Mouse (Mus musculus) heart, postnatal 0 days (tissue): ENCODE results near the gene Lyrm7. TPM values are rescaled to one million over a fixed set of nuclear protein-coding genes. Genes with fewer than 3 reads are reported as not detected.

ENCODE experiments used
- ATAC-seq: fragments of 200-750 bp; cut with Nextera tagmentation; 2 replicates; pipeline ENCODE4 v1.8.0; 2017; ENCODE audit warnings: low read depth, moderate number of reproducible peaks, moderate library complexity; ENCODE audit not compliant: insufficient read depth
- DNase-seq: peaks from one replicate; pipeline ENCODE4 v3.0.0-alpha.2; 2016; ENCODE audit warnings: low spot score
- H3K27ac ChIP-seq: fragments of 300-500 bp; sonication (generic); 2 replicates; pipeline ENCODE4 v1.5.1; 2014; ENCODE audit warnings: low read depth, mild to moderate bottlenecking
- H3K27me3 ChIP-seq: fragments of 300-500 bp; sonication (generic); 2 replicates; pipeline ENCODE4 v1.6.1; 2014; ENCODE audit warnings: low read length, mixed read lengths; ENCODE audit not compliant: control insufficient read depth, insufficient read depth
- H3K36me3 ChIP-seq: fragments of 300-500 bp; sonication (generic); replicated peaks from 2 replicates; pipeline ENCODE4 v1.6.1; 2014; ENCODE audit warnings: low read length, mixed read lengths; ENCODE audit not compliant: control insufficient read depth, insufficient read depth
- H3K4me1 ChIP-seq: fragments of 300-500 bp; sonication (generic); 2 replicates; pipeline ENCODE4 v1.6.1; 2014; ENCODE audit warnings: antibody characterized with exemption; ENCODE audit not compliant: control insufficient read depth, insufficient read depth
- H3K4me2 ChIP-seq: fragments of 300-500 bp; sonication (generic); 2 replicates; pipeline ENCODE4 v1.6.1; 2014; ENCODE audit warnings: low read depth, mild to moderate bottlenecking, low read length, moderate library complexity
- H3K4me3 ChIP-seq: fragments of 300-500 bp; sonication (generic); 2 replicates; pipeline ENCODE4 v1.5.1; 2014; ENCODE audit warnings: low read depth, low read length
- H3K9ac ChIP-seq: fragments of 300-500 bp; sonication (generic); replicated peaks from 2 replicates; pipeline ENCODE4 v1.6.1; 2014; ENCODE audit warnings: low read depth, low read length, mixed read lengths
- H3K9me3 ChIP-seq: fragments of 300-500 bp; sonication (generic); replicated peaks from 2 replicates; pipeline ENCODE4 v1.6.1; 2016; ENCODE audit warnings: low read length; ENCODE audit not compliant: control insufficient read depth
- CTCF ChIP-seq: IDR thresholded peaks from 2 replicates; pipeline ENCODE4 v1.5.1; 2016; ENCODE audit warnings: antibody characterized with exemption, control low read depth, low read depth
- EP300 ChIP-seq: IDR thresholded peaks from 2 replicates; pipeline ENCODE4 v1.6.1; 2016; ENCODE audit warnings: antibody characterized with exemption, low read depth
- WGBS: fragments of 180-500 bp; shearing (Covaris S2); extraction: QIAGEN DNeasy Blood & Tissue Kit; methylation state at CpG from one replicate; pipeline ENCODE4 v1.1.7; 2014; 5-methylcytosine and 5-hydroxymethylcytosine counted together
- polyA plus RNA-seq: library from polyadenylated mRNA; unstranded; fragments of >200 nt; fragmentation: Nextera tagmentation; extraction: Ambion mirVana; gene quantifications from 2 replicates; pipeline ENCODE4 v1.2.1, GENCODE M21; 2015
- total RNA-seq: library from RNA; depleted of rRNA; stranded (reverse); fragments of >200 nt; gene quantifications from 2 replicates; pipeline ENCODE4 v1.2.3, GENCODE M21; 2014; ENCODE audit warnings: low replicate concordance

Gene Lyrm7
- total and polyA plus RNA-seq, 2 experiments from 2014 or later: 4.5 to 20.2 TPM

DNA sequence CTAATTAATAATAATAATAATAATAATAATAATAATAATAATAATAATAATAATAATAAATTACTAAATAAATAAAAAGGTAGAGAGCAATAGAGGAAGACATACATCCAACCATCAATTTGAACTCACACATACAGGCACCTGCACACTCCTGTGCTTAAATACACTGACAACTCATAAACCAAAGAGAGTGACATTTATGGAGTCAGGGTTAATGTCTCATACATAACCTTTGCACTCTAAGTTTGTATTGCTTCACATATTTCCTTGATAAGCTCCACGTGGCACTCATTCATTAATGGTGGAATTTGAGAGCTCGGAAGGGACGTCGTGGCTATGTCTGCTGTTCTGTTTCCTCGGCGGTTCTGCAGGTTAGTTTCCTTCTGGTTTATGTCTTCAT, 58.1 kb downstream of the Lyrm7 start:
- TF ChIP-seq CTCF (no peak), EP300 (no peak)
- no peak for ATAC-seq
- H3K4me2 ChIP-seq: no peak overlapping the region
- WGBS: 49% methylated on average over 6 of the region's 6 CpGs
- H3K27ac ChIP-seq: no peak overlapping the region
- H3K9me3 ChIP-seq: no peaks in the 10 kb centered on the region
- H3K36me3 ChIP-seq: no peaks in the 10 kb centered on the region
- no peak overlapping the region for H3K9ac ChIP-seq
- no peaks in the 10 kb centered on the region for H3K4me1 ChIP-seq
- no peak for DNase-seq
- no peak overlapping the region for H3K4me3 ChIP-seq
- no peaks in the 10 kb centered on the region for H3K27me3 ChIP-seq

DNA sequence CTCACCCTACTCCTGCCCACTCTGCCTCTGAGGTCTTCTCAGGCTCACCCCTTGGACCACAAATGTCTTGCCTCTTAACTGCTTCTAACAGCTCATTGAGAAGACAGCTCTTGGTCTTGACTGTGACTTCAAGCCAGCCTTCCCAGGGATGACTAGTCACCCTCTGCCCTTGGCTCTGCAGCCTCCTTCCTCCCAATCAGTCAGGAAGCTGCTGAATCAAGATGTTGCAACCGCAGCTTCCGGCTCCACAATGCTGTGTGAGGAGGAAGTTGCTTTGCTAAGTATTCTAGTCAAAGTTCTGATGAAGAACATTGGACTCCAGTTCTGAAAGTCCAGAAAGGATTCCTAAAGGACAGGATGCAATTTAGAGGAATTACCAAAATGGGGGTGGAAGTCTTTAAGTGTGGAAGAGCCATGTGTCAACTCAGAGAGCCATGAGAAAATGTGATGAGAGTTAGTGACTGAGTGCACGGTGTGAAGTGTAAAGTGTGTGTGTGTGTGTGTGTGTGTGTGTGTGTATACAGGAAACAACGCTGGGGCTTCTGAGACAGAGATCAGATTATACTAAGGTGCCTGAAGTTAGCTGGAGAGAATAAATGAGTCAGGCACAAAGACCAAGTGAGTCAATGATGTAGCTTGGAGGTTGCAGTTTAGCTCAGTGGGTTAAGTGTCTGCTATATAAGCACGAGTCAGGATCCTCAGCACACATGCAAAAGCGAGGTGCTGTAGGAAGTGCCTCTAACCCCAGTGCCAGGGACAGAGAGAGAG, 58.7 kb downstream of the Lyrm7 start:
- no peak for ATAC-seq
- Histone ChIP-seq H3K4me3 (no peak overlapping the region), H3K4me1 (no peaks in the 10 kb centered on the region), H3K27ac (no peak overlapping the region; the same call in 1 of the 2 replicates), H3K36me3 (no peaks in the 10 kb centered on the region), H3K27me3 (no peaks in the 10 kb centered on the region), H3K9ac (no peak overlapping the region), H3K9me3 (no peaks in the 10 kb centered on the region), H3K4me2 (no peak overlapping the region)
- TF ChIP-seq CTCF (no peak), EP300 (no peak)
- 46% methylated on average over 6 of the region's 6 CpGs for WGBS
- peak; percentile 33 for DNase-seq

DNA sequence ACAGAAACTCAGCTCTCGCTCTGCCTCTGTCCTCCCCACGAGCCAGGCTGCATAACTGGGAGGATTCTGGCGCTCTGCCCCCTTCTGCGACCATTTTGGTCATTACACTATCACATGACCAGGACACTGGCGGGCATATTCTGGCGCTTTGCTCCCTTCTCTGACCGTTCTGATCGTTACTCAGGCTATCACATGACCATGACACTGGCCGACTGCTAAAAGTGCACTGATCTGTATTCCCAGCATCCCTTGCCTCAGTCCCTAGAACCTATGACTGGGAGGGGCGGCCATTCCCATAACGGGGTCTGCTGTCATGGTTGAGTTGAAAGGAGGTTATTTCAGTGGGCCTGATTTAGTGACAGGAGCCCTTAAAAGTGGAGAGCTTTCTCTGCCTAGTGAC, 64.2 kb downstream of the Lyrm7 start:
- H3K9ac ChIP-seq: no peak overlapping the region
- DNase-seq: no peak
- ATAC-seq: peak; percentile 44
- no peaks in the 10 kb centered on the region for H3K36me3 ChIP-seq
- no peak overlapping the region for H3K27ac ChIP-seq
- H3K27me3 ChIP-seq: no peaks in the 10 kb centered on the region
- no peaks in the 10 kb centered on the region for H3K4me1 ChIP-seq
- H3K4me2 ChIP-seq: no peak overlapping the region
- no peaks in the 10 kb centered on the region for H3K9me3 ChIP-seq
- no peak for TF ChIP-seq CTCF
- 59% methylated on average over 11 of the region's 11 CpGs for WGBS
- no peak overlapping the region for H3K4me3 ChIP-seq

DNA sequence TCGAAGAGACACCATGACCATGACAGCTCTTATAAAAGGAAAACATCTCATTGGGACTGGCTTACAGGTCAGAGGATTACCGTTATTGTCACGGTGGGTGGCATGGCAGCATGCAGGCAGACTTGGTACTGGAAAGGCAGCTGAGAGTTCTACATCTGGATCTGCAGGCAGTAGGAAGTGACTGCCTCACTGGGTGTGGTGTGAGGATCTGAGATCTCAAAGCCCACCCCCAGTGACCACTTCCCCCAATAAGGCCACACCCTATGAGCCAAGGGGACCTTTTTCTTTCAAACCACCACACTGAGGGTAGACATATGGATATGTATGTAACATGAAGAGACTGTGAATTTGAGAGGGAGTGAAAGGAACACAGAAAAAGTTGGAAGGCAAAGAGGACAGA, 66.0 kb downstream of the Lyrm7 start:
- ATAC-seq (no peak), DNase-seq (no peak)
- Histone ChIP-seq H3K4me2 (no peak overlapping the region), H3K27me3 (no peaks in the 10 kb centered on the region), H3K4me1 (no peaks in the 10 kb centered on the region), H3K27ac (no peak overlapping the region), H3K4me3 (no peak overlapping the region), H3K36me3 (no peaks in the 10 kb centered on the region), H3K9ac (no peak overlapping the region), H3K9me3 (no peaks in the 10 kb centered on the region)
- no peak for TF ChIP-seq EP300
- TF ChIP-seq CTCF: no peak
- 87% methylated on average over 3 of the region's 3 CpGs for WGBS

DNA sequence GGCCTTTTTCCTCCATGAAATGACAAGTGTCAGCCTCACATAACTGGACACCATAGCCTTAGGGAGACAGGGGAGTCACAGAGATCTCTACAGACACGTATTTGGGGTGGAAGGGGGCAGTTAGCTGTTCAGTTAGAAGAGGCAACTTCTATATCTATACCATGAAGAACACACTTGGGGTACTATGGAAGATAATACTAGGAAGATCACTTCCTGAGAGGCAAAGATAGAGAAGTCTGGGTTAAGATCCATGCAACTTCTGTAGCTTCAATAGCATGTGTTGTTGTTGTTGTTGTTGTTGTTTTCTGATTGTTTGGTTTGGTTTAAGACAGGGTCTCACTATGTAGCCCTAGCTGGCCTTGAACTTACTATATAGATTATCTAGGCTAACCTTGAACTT, 67.5 kb downstream of the Lyrm7 start:
- Histone ChIP-seq H3K36me3 (no peaks in the 10 kb centered on the region), H3K4me2 (no peak overlapping the region), H3K27ac (no peak overlapping the region), H3K9me3 (no peaks in the 10 kb centered on the region), H3K9ac (no peak overlapping the region), H3K4me1 (no peaks in the 10 kb centered on the region), H3K27me3 (no peaks in the 10 kb centered on the region), H3K4me3 (no peak overlapping the region)
- DNase-seq: no peak
- no peak for ATAC-seq
- 67% methylated on average over 1 of the region's 1 CpGs for WGBS
- TF ChIP-seq CTCF: no peak
- no peak for TF ChIP-seq EP300

DNA sequence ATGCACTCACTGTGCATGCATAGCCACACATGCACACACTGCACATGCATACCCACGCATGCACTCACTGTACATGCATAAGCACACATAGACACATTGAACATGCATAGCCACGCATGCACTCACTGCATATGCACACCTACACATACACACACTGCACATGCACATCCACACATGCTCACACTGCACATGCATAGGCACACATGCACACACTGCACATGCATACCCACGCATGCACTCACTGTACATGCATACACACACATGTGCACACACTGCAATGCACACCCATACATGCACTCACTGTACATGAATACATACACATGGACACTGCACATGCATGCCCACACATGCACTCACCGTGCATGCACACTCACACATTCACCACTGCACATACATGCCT, 69.3 kb downstream of the Lyrm7 start:
- no peak for TF ChIP-seq EP300
- Histone ChIP-seq H3K27me3 (no peaks in the 10 kb centered on the region), H3K9ac (no peak overlapping the region), H3K36me3 (no peaks in the 10 kb centered on the region), H3K4me3 (no peak overlapping the region), H3K4me1 (peaks cover under 1% of the 10 kb centered on the region; the same call in 1 of the 2 replicates), H3K27ac (no peak overlapping the region), H3K4me2 (no peak overlapping the region), H3K9me3 (no peaks in the 10 kb centered on the region)
- WGBS: 96% methylated on average over 4 of the region's 4 CpGs
- ATAC-seq (no peak), DNase-seq (no peak)
